Mouse (Mus musculus): ENCODE results near the gene Olfr1130. TPM values are rescaled to one million over a fixed set of nuclear protein-coding genes. Genes with fewer than 3 reads are reported as not detected.

The Olfr1130 gene
- not detected in 2 replicates for polyA plus RNA-seq (2012; rRNA removed)

GRCm38 (mm10) chr2:87605912-87606311 is at the start of gene Olfr1130:
Gene Olfr1130 (plus strand): TSS chr2:87606212.

GRCm38 (mm10) chr2:87573602-87574001 is 32.4 kb upstream of the Olfr1130 start, which contains the start of gene Olfr1129:
Gene Olfr1129 (plus strand): TSS chr2:87573902.

GRCm38 (mm10) chr2:87626804-87627203 is 20.8 kb downstream of the Olfr1130 start, which contains the start of gene Olfr1131:
Gene Olfr1131 (plus strand): TSS chr2:87627104.

GRCm38 (mm10) chr2:87637435-87637834 is 31.4 kb downstream of the Olfr1130 start, which contains the start of gene Olfr1132:
Gene Olfr1132 (minus strand): TSS chr2:87637535.

GRCm38 (mm10) chr2:87647274-87647673 is 41.3 kb downstream of the Olfr1130 start, which contains the start of gene Olfr1133:
Gene Olfr1133 (minus strand): TSS chr2:87647374.

GRCm38 (mm10) chr2:87658360-87658759 is 52.3 kb downstream of the Olfr1130 start, which contains the start of gene Olfr1134:
Gene Olfr1134 (minus strand): TSS chr2:87658460.

Other genes with a start within 250 kb of the Olfr1130 start
- not detected in 2 replicates for gene Olfr1121, start 236.3 kb upstream of the Olfr1130 start, polyA plus RNA-seq (2012; rRNA removed)
- not detected in 2 replicates for gene Olfr1122, start 220.4 kb upstream of the Olfr1130 start, polyA plus RNA-seq (2012; rRNA removed)
- gene Olfr1123, start 189.6 kb upstream of the Olfr1130 start, polyA plus RNA-seq (2012; rRNA removed): not detected in 2 replicates
- gene Olfr1124, start 175.9 kb upstream of the Olfr1130 start, polyA plus RNA-seq (2012; rRNA removed): not detected in 2 replicates
- gene Olfr1126, start 152.2 kb upstream of the Olfr1130 start, polyA plus RNA-seq (2012; rRNA removed): not detected in 2 replicates
- gene Pramel7, start 109.1 kb upstream of the Olfr1130 start, polyA plus RNA-seq (2012; rRNA removed): not detected in 2 replicates
- not detected in 2 replicates for gene Pramel6, start 99.6 kb upstream of the Olfr1130 start, polyA plus RNA-seq (2012; rRNA removed)
- not detected in 2 replicates for gene Olfr153, start 74.4 kb upstream of the Olfr1130 start, polyA plus RNA-seq (2012; rRNA removed)
- gene Olfr1128, start 60.7 kb upstream of the Olfr1130 start, polyA plus RNA-seq (2012; rRNA removed): not detected in 2 replicates
- gene Olfr1129, start 32.3 kb upstream of the Olfr1130 start, polyA plus RNA-seq (2012; rRNA removed): not detected in 2 replicates
- gene Olfr1131, start 20.9 kb downstream of the Olfr1130 start, polyA plus RNA-seq (2012; rRNA removed): not detected in 2 replicates
- not detected in 2 replicates for gene Olfr1132, start 31.3 kb downstream of the Olfr1130 start, polyA plus RNA-seq (2012; rRNA removed)
- not detected in 2 replicates for gene Olfr1133, start 41.2 kb downstream of the Olfr1130 start, polyA plus RNA-seq (2012; rRNA removed)
- not detected in 2 replicates for gene Olfr1134, start 52.2 kb downstream of the Olfr1130 start, polyA plus RNA-seq (2012; rRNA removed)
- gene Olfr1135, start 67.5 kb downstream of the Olfr1130 start, polyA plus RNA-seq (2012; rRNA removed): not detected in 2 replicates
- not detected in 2 replicates for gene Olfr1136, start 87.7 kb downstream of the Olfr1130 start, polyA plus RNA-seq (2012; rRNA removed)
- gene Olfr1137, start 107.0 kb downstream of the Olfr1130 start, polyA plus RNA-seq (2012; rRNA removed): not detected in 2 replicates
- gene Olfr1138, start 133.8 kb downstream of the Olfr1130 start, polyA plus RNA-seq (2012; rRNA removed): not detected in 2 replicates
- not detected in 2 replicates for gene Olfr1140, start 137.5 kb downstream of the Olfr1130 start, polyA plus RNA-seq (2012; rRNA removed)
- gene Olfr1141, start 147.8 kb downstream of the Olfr1130 start, polyA plus RNA-seq (2012; rRNA removed): not detected in 2 replicates
- not detected in 2 replicates for gene Olfr152, start 173.3 kb downstream of the Olfr1130 start, polyA plus RNA-seq (2012; rRNA removed)
- not detected in 2 replicates for gene Olfr1143, start 194.4 kb downstream of the Olfr1130 start, polyA plus RNA-seq (2012; rRNA removed)
- gene Olfr1145, start 203.6 kb downstream of the Olfr1130 start, polyA plus RNA-seq (2012; rRNA removed): not detected in 2 replicates
- gene Olfr1148, start 224.3 kb downstream of the Olfr1130 start, polyA plus RNA-seq (2012; rRNA removed): not detected in 2 replicates
- gene Olfr1150-ps1, start 237.8 kb downstream of the Olfr1130 start, polyA plus RNA-seq (2012; rRNA removed): not detected in 2 replicates
- not detected in 2 replicates for gene Olfr1151, start 249.7 kb downstream of the Olfr1130 start, polyA plus RNA-seq (2012; rRNA removed)

All from liver, embryonic 14 days (tissue).